Mouse (Mus musculus) cerebellum, adult 11-12 months (tissue): ENCODE data around the gene Dynlt1b.
"Not testable (repeated sequence)": the region's sequence is repeated elsewhere in the genome, so short reads cannot be mapped to it uniquely, and the experiment has no call there.

ENCODE experiments used
- DNase-seq: peaks from one replicate; pipeline ENCODE4 v3.0.0; 2022

Gene Dynlt1b

DNA sequence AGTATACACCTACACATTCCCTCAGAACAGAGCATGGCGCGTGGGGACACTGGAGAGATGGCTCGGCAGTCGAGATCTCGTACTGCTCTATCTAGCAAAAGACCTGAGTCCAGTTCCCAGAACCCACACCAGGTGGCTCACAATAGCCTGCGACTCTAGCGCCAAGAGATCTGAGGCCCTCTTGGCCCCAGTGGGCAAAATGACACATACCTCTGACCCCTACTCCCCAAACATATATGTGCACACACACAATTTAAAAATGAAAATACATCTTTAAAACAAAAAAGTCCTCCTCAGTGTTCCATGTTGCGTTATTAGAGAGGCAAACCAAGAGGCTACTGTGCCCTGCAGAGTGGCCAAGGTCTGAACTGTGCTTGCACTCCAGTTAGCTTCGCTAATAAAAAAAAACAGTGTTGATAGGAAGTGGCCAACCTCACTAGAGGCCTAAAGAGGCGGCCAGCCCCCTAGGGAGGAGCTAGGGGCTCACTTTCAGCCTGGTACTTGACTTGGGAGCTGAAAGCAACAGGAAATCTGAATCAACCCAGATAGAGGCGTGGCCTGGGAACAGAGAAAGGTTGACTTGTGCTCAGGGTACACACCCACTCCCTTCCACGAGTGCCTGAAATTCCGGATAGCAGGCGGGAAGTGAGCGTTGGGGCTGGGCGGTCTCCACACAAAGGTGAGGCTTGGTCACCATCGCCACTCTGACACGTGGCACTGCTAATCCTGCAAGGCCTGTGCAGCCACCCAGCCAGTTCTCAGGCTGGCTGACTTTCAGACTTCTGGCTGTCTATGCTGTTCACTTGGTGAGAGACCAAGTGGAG, 37.9 kb downstream of the Dynlt1b start:
- DNase-seq: not testable (repeated sequence)

DNA sequence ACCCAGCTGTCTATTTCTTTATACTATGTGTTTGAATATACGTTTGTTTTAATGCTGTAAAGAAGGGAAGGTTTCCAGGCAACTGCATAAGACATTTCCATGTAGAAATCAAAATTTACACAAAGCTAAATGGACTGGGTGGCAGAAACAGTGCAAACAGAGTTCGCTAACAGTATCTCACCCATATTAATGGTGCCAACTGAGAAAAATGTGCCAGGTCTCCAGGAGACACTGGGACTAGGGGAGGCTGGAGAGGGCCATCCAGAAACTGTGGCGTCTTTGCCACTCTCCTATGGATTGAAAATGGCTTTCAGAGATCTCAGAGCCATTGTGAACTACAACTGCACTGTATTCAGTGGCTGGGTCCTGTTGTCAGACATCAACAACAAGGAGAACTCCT, 40.1 kb downstream of the Dynlt1b start:
- DNase-seq: not testable (repeated sequence)

DNA sequence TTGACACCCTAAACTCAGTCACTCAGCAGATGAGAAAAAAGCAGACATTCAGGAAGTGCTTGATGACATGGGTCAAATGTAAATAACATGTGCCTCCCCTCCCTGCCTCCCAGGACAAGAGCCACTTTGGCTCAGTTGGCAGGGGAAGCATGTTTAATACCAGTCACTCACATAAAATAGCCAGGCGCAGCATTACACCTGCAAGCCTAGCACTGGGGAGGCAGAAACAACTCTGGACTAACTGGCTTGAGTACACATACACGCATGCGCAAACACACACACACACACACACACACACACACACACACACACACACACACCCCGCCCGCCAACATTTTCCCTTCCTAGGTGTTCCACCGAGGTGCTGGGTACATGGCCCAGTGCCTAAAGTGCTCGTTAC, 40.8 kb downstream of the Dynlt1b start:
- not testable (repeated sequence) for DNase-seq

GRCm38 (mm10) chr17:6475270-6475669, 45.4 kb downstream of the Dynlt1b start:
- not testable (repeated sequence) for DNase-seq

DNA sequence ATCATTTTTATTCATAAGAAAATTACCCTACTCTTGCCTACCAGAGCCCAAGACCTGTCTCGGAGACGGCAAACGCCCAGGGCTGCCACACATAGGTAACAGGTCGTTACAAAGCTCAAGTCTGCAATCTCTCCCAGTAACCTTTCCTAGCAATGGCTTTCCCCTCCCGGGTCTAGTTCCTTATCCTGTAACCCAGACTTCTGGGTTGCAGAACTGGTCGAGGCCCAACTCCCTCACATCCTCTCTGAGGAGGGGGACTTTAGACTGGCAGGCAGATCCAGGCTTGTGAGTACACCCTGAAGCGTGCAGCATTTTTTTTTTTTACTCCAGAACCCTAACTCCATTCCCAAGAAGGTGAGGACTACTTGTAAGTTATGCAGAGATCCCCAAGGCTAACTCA, 46.0 kb downstream of the Dynlt1b start:
- not testable (repeated sequence) for DNase-seq

DNA sequence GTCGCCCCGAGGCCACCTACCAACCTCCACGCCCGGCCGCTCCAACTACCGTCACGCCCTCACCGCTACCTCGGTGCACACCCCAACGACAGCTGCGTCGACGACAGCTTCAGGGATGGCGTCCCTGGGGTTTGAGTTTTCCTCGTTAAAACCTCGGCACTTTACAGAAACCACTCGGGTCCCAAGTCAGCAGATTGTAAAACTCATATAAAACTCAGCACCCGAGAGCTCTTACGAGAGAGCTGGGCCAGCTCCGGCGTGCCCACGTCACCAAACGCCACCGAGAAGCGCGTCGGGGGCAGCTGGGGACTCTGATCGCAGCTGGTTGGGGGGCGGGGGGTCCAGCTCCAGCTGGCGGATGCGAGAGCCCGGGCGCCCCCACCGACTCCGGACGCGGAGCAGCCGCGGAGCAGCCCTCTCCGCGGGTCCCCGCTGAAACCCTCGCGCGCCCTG, 46.6 kb downstream of the Dynlt1b start:
- DNase-seq: not testable (repeated sequence)

GRCm38 (mm10) chr17:6477026-6477425, 47.1 kb downstream of the Dynlt1b start:
- not testable (repeated sequence) for DNase-seq

- DNase-seq: not testable (repeated sequence)
Measured at GRCm38 (mm10) chr17:6480855-6481589, 51.1 kb downstream of the Dynlt1b start.

DNA sequence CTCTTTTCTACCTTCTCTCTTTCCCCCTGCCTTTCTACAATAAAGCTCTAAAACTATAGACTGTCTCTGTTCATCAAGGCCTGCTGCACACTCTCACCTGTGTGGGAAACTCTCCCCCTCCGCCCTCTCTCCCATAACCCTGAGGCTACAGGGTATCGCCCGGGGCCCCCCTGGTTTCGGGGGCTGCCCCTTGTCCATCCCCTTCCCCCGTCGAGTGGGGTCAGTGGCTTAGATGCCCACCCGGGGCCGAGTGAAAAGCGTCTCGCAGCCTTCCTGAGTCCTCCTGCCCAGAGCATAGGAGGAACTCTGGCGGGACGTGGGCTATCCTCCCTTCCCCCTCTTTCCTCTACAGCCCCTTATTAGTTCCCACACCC, 51.7 kb downstream of the Dynlt1b start:
- DNase-seq: not testable (repeated sequence)

GRCm38 (mm10) chr17:6482248-6482647, 52.3 kb downstream of the Dynlt1b start:
- not testable (repeated sequence) for DNase-seq
